Mouse (Mus musculus): ENCODE results near the gene Pitpnc1.
A peak's percentile ranks its signal among the peaks of the same experiment; 100 is the strongest.

The Pitpnc1 gene

DNA sequence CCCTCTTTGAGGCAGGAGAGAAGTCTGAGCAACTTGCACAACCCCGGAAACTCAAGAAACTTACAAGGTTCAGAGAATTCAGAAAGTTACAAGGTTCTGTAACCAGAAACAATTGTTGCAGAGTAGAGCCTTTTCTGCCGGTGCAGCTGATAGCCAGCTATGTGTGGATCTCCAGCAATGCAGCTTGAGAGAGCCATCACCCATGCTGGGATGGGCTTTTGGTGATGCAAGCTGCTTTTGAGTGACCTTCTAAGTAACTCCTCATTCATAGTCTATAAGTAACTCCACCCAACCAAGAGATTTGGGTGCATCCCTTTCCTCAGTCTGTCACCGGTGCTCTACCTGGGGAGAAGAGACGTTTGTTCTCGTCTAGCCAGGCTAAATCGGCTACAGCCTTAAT lies 232.0 kb downstream of the Pitpnc1 start:
- DNase-seq (ENCODE audit: low spot score in 2 of 2): no peak

DNA sequence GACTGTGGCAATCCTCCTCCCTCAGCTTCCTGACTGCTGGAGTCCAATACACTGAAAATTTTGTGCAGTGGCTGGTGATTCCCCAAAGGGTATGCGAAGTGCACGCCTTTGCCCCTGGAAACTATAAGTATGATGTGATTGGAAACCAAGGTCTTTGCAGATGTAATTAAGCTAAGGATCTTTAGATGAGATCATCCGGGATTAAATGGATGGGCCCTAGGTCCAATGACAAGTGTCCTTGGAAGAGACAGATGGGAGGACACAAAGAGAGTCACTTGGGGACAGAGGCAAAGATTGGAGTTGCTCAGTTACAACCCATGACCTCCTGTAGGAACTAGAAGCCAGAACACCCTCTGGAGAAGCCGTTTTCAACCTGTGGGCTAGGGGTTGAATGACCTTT lies 233.0 kb downstream of the Pitpnc1 start:
- DNase-seq (ENCODE audit: low spot score in 2 of 2): no peak

DNA sequence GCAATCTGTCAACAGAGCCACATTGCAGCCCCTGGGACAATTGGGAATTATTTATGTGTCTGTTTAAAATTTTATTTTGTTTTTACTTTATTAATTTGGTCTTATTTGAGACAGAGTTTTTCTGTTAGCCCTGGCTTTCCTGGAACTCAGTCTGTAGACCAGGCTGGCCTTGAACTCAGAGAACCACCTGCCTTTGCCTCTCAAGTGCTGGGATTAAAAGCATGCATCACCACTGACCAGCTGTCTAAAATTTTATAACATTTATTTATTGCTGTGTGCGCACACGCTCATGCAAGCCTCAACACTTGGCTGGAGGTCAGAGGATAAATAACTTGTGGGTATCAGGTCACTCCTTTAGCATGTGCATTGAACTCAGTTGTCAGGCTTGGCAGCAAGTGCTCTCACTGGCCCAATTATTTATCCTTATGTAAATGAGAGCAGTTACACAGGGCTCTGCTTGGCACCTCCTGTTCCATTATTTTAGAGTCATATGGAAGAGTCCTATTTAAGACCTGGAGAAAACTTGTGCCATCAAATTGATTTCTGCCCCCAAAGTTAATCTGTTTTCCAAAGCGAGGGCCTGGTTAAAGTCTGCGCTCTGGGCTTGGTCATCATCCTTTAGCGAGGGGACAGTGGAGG lies 237.1 kb downstream of the Pitpnc1 start:
- DNase-seq (ENCODE audit: low spot score in 2 of 2): no peak

DNA sequence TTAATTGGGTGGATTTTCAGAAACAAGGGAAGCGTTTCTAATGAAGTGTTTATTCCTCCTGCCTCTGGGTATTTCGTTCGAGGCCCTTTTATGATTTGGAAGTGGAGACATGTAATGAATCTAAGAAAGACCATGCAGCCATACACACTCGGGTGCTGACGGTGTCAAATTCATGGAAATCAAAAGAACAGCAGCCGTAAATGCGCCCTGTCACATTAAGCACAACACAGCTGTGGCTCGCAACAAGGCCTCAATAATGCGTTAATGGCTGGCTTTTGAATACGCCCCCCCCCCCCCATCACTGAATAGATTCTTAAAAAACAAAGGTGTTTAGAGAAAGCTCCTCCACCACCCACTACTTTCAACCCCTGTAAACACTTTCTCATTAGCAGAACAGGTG lies 240.4 kb downstream of the Pitpnc1 start:
- no peak for DNase-seq (ENCODE audit: low spot score in 2 of 2)

GRCm38 (mm10) chr11:107226431-107226830 lies 244.1 kb downstream of the Pitpnc1 start:
- no peak for DNase-seq (ENCODE audit: low spot score in 2 of 2)

DNA sequence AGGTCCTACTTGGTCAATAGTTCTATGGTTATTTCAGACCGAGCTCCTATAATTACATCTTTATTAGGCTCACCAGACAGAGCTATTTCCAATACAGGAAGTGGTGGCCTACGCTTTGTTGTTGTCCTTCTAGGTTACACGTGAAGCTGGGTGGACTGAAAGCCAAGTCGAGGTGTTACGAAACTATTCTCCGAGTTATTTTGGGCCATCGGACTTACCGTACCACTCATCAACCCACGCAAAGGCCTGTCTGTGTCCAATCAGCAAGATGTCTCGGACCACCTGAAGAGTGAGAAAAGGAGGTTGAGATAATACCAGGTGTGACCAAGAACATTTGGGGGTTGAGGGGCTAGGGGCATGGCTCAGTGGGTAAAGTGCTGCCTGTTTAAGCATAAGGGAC lies 244.5 kb downstream of the Pitpnc1 start:
- DNase-seq (ENCODE audit: low spot score in 2 of 2): no peak

GRCm38 (mm10) chr11:107225301-107225700 lies 245.2 kb downstream of the Pitpnc1 start:
- no peak for DNase-seq (ENCODE audit: low spot score in 2 of 2)

GRCm38 (mm10) chr11:107223667-107224214 lies 246.8 kb downstream of the Pitpnc1 start:
- DNase-seq (ENCODE audit: low spot score in 2 of 2): no peak

DNA sequence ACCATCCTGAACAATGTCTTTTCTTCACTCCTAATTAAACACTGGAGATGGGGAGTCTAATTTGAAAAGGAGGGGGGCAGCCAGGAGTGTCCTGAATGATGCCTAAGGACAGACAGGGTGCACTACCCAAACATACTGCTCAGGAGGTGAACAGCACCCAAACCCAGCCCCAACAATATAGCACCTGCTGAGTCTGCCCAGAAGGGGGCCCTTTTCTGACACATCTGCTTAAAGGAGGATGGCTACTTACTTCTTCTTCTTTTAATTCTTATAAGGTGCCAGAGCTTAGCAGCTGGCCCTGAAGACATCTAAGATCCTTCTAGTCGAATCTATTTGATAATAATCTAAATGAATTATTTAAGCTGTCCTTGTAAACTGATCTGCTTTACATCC lies 247.3 kb downstream of the Pitpnc1 start:
- DNase-seq (ENCODE audit: low spot score in 2 of 2): no peak

DNA sequence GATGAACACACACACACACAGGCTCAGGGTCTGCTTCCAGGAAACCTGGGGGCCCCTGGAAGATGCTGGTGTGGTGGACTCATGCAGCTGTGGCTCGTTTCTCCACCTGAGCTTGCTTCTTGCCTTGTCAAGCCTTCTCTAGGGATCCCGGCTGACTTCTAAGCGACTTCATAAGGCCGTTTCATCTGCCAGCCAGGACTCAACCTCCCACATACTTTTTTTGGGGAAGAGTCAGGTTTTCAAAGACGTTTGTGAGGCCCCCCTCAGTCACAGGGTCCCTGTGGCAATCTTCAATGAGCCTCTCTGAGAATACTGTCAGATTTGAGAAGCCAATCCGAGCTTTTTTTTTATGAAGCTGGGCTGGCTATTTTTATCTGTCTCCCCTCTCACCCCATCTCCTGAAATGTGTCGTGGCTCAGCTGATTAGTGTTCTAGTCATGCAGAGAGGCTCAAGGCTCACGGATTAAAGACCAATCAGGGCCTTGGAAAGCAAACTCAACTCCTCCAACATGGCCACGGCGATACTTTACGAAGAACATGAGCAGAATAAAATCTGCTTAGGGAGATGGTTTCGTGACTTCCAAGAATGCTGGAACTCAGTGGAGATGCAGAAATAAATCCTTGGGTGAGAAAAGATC lies 247.8 kb downstream of the Pitpnc1 start:
- DNase-seq (ENCODE audit: low spot score in 2 of 2): no peak

GRCm38 (mm10) chr11:107215111-107215510 lies 255.4 kb downstream of the Pitpnc1 start:
- DNase-seq (ENCODE audit: low spot score in 2 of 2): no peak

GRCm38 (mm10) chr11:107213745-107214144 lies 256.8 kb downstream of the Pitpnc1 start:
- DNase-seq (ENCODE audit: low spot score in 2 of 2): no peak

GRCm38 (mm10) chr11:107209818-107210217 lies 260.7 kb downstream of the Pitpnc1 start:
- no peak for DNase-seq (ENCODE audit: low spot score in 2 of 2)

GRCm38 (mm10) chr11:107201773-107202172 lies 268.7 kb downstream of the Pitpnc1 start:
- DNase-seq (ENCODE audit: low spot score in 2 of 2): no peak

DNA sequence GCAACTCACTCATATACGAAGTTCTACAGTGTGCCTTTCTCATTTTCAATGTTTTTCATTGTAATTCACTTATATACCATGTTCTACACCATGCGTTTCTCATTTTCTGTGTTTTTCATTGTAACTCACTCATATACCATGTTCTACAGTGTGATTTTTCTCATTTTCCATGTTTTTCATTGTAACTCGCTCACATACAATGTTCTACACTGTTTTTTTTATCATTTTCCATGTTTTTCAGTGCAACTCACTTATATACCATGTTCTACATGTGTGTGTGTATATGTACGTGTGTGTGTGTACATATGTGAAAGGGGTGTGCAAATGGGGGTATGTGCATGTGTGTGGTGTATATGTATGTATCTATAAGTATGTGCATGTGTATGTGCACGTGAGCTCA lies 271.2 kb downstream of the Pitpnc1 start:
- no peak for DNase-seq (ENCODE audit: low spot score in 2 of 2)

- no peak for DNase-seq (ENCODE audit: low spot score in 2 of 2)
Measured at GRCm38 (mm10) chr11:107195334-107195733, 275.2 kb downstream of the Pitpnc1 start.

GRCm38 (mm10) chr11:107190376-107190775 lies 280.1 kb downstream of the Pitpnc1 start:
- no peak for DNase-seq (ENCODE audit: low spot score in 2 of 2)

DNA sequence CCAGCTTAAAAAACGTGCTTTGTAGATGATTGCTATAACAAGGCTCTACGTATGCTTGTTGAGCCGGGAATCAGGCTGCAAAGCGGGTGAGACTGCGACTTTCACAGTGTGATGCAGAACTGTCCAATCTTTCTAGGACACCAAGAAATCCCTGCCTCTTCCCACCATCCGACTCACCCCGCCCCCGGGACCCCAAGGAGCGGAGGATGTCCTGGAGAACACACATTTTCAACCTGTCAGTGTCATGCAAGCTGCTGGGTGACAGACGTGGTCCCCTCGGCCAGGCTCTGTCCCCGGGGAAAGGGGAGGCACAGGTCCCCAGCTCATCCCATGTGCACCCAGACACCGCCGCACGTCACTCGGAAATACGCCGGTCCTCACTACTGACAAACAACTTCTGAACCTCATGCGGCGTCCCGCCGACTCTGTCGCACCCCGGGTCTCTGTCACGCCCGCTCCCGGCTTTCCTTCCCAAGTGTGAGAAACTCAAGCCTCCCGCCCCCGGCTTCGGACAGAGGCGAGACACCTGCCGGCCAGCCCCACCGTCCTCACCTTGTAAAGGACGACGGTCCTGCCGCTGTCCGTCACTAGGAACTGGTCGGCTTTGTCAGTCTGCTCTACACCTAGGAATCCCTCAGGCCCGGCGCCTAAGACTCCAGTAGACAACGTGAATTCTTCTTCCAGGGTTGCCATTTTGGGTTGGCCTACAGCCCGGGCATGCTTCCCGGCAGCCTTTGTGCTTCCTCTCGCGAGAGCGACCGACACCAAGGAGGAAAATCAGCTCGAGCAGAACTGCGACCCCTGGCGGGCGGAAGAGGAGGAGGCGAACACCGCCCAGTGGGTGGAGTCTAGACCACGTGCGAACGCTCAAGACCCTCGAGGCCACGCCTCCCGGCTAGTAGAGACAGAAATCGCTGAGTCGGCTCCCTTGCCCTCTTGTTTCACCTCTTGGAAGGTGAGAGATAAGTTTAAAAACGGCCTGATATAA lies 281.6 kb downstream of the Pitpnc1 start, which contains the start of gene Nol11:
TSS of gene Nol11 (minus strand) at position 817 of the 988 bp plus-strand sequence.
- DNase-seq (ENCODE audit: low spot score in 2 of 2): peak; percentile 98

GRCm38 (mm10) chr11:107183777-107184176 lies 286.7 kb downstream of the Pitpnc1 start:
- no peak for DNase-seq (ENCODE audit: low spot score in 2 of 2)

GRCm38 (mm10) chr11:107161215-107161614 lies 309.3 kb downstream of the Pitpnc1 start:
- no peak for DNase-seq (ENCODE audit: low spot score in 2 of 2)

DNA sequence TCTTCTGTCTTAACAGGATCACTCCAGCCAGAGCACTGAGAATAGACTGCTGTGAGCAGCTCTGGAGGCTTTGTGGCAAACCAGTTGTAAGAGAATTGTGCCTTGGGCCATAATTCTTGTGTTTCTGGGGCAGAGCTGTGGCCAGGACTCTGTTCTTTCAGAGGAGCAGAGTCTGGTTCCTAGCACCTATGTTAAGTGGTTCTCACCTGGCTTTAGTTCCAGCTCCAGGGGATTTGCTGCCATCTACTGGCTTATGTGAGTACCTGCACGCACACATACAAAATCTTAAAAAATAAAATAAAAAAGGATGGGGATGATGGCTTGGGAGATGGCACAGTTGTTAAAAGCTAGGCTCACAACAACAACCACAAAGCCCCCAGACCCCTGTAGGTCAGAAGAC lies 311.5 kb downstream of the Pitpnc1 start:
- DNase-seq (ENCODE audit: low spot score in 2 of 2): no peak

Measured in right cerebral cortex, postnatal 36 days (tissue).